Mouse (Mus musculus) embryonic fibroblast, embryonic 13.5 days (primary cell): Measurements from ENCODE around the gene Tnfrsf8.

ENCODE experiments used
- CTCF ChIP-seq: IDR thresholded peaks from 2 replicates; pipeline ENCODE4 v1.5.1; 2011; ENCODE audit warnings: mild to moderate bottlenecking, control low read depth, low read length, moderate library complexity, borderline replicate concordance; ENCODE audit not compliant: insufficient read depth
- POLR2A ChIP-seq: IDR thresholded peaks from 2 replicates; pipeline ENCODE4 v1.6.1; 2011; ENCODE audit warnings: low read depth, mild to moderate bottlenecking, control low read depth, low read length, moderate library complexity

DNA sequence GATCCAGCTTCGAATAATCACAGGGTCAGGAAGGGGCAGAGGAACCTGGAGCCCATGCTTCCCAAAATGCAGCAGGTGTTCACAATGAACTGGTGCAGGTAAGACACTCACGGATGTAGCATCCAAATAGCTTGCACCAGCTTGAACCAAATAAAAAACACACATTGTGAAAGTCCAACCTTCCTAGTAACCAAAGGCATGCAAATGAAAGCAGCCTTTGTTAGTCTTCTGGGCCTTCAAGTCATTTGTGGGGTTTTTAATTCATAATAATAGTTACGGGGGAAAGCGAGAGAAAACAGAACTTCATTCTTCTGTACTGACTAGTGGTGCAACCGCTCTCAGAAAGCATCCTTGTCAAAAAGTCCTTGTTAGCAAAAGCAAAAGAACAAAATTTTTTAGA is 1.7 kb upstream of the Tnfrsf8 start:
- TF ChIP-seq CTCF (no peak), POLR2A (no peak)
